Mouse (Mus musculus) kidney, postnatal 10 days (tissue): ENCODE measurements around the gene Tmprss5.

Experiments
- DNase-seq: peaks from one replicate; pipeline ENCODE4 v3.0.0; 2021; ENCODE audit warnings: mixed read lengths

The Tmprss5 gene

DNA sequence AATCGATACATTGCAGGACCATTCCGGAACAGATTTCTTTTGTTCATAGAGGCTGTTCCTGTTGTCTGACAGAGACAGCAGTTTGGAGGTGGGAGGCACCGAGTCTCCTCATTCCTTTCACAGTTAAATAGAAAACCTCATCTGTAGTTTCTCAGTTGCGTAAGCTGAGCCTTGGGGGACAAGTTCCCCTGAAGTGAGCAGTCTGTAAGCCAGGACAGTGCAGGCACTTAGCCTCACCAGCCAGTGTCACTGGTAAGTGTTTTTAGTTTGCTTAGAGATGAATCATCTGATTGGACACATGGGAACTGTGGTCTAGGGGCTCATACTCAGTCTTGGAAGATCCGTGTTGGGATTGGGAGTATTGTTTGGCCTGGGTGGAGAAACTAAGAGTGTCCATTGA lies at the start of gene Tmprss5:
Tmprss5 (plus strand) TSS at position 154 of the 400 bp plus-strand sequence.
- no peak for DNase-seq

- DNase-seq, result no peak
Measured at GRCm38 (mm10) chr9:49034764-49035163, 46.3 kb upstream of the Tmprss5 start.

GRCm38 (mm10) chr9:49050901-49051300 lies 30.2 kb upstream of the Tmprss5 start:
- no peak for DNase-seq

DNA sequence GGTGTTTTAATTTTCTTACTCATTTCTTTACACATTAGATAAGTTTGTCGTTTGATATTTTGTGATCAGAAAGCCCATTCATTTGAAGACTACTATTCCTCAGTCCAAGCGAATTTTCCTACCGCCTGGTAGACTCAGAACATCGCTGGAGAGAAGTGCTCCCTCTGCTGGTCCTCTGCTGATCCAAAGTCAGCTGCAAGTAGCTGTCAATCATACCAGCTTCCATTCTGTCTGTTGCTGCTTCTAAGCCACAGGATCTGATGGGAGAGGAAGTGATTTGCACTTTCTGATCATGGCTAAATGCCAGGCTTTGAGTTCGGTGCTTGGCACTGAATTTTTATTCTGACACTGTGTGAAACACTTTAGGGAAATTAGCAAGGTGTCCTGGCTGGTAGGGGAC lies 29.7 kb upstream of the Tmprss5 start:
- peak; percentile 82 for DNase-seq

DNA sequence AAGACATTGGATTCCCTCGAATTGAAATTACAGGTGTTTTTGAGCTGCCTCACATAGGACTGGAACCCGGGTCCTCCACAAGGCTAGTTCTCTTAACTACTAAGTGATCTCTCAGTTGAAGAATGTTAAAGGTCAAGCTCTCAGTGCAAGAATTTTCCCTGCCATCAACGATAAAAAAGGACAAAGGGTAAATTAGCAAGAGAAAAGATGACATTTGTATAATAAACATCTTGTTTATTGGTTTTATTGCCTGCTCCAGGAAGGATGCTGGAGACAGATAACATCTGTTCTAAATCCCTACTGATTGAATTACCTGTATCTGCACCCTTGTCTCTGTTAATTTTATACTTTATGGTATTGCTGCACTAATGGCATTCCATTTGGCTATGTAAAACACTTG lies 27.0 kb upstream of the Tmprss5 start:
- no peak for DNase-seq

GRCm38 (mm10) chr9:49055333-49056205 lies 25.5 kb upstream of the Tmprss5 start, which contains the start of gene Zw10:
Gene Zw10, plus strand, starts transcription at chr9:49055613.
- DNase-seq, result peak; percentile 96

GRCm38 (mm10) chr9:49076847-49077246 lies 4.2 kb upstream of the Tmprss5 start:
- no peak for DNase-seq

DNA sequence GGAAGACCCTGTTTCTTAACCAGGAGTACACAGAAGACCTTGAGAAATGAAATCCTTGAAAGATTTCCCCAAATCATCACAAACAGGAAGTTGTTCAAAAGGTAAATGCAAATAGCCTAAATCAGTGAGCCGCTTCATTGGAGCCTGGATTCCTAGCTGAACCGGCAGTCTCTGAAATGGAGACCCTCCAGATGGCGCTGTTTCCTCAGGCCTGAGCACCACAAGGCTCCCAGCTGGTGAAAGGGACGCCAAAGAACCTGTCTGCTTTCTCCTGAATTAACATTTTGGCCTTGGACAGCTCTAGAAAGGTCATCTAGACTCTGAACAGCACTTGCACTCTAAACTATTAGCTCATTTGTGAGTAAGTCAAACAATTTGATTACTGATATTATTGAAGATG lies 501 bp downstream of the Tmprss5 start:
- DNase-seq, result peak; percentile 88

GRCm38 (mm10) chr9:49087317-49087716 lies 6.3 kb downstream of the Tmprss5 start:
- peak; percentile 14 for DNase-seq

GRCm38 (mm10) chr9:49098871-49099270 lies 17.8 kb downstream of the Tmprss5 start:
- DNase-seq, result no peak

- DNase-seq, result no peak
Measured at GRCm38 (mm10) chr9:49102328-49102727, 21.3 kb downstream of the Tmprss5 start.

DNA sequence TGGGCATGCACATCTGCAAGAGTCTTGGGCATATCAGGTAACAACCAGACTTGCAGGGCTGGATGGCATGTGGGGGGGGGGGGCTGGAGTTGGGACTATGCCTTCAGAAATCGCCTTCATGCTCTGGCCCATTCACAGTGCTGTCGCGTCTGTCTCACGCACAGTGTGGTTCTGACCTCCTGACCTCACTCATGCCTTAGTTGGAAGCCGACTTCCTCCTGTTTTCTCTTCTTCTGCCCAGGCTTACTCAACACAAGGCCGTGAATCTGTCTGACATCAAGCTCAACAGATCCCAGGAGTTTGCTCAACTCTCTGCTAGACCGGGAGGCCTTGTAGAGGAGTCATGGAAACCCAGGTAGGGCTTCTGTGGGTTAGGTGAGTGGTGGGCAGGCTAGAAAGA lies 28.0 kb downstream of the Tmprss5 start:
- no peak for DNase-seq

GRCm38 (mm10) chr9:49110476-49111220 lies 29.6 kb downstream of the Tmprss5 start:
- DNase-seq, result peak; percentile 77

GRCm38 (mm10) chr9:49111296-49111695 lies 30.2 kb downstream of the Tmprss5 start:
- DNase-seq, result no peak

GRCm38 (mm10) chr9:49118271-49118825 lies 37.3 kb downstream of the Tmprss5 start:
- DNase-seq, result peak; percentile 5

GRCm38 (mm10) chr9:49119759-49120158 lies 38.7 kb downstream of the Tmprss5 start:
- peak; percentile 7 for DNase-seq

DNA sequence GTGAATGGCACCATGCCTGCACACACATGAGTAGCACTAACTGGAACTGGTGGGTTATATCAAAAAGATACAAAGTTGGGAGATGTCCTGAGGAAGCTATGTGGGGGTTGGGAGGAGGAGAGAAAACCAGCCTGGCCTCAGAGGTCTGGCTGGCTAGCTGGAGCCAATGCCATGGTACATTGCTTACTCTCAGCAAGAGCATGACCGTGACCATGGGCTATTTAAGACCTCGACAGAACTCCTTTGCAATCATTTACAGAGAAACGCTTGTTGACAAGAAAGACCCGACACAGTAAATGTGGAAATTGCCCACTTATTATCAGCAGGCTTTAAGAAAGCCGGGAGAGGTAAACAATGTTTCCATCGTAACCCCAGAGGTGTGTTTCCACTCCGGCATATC lies 44.6 kb downstream of the Tmprss5 start:
- DNase-seq, result no peak

DNA sequence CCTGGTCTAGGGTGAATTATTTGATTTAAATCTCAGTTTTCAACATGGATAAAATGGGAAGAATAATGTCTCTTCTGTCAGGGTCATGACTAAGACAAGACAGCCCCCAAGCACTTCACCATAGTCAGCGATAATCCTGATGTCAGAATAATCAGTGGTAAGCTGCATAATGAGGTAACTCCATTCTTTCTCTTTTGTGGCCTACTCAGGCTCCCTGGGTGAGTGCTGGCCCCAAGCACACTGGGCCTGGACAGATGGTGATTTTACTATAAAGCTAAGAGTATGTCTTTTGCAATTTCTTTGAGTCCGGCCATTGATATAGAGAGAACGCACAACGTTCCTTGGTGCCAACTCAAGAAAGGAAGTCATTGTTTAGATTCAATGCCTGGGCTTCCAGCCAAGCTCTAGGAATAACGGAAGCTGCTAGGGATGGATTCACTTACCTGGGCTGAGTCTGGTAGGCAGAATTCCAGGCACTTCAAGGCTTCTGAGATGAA lies 49.5 kb downstream of the Tmprss5 start:
- DNase-seq, result peak; percentile 4

GRCm38 (mm10) chr9:49143841-49144240 lies 62.8 kb downstream of the Tmprss5 start:
- DNase-seq, result no peak

- no peak for DNase-seq
Measured at GRCm38 (mm10) chr9:49145776-49146175, 64.7 kb downstream of the Tmprss5 start.

GRCm38 (mm10) chr9:49147031-49147430 lies 66.0 kb downstream of the Tmprss5 start:
- no peak for DNase-seq
